Mouse (Mus musculus) CD4-positive, CD25-positive, alpha-beta regulatory T cell, adult 4 months (primary cell): Measurements from ENCODE around the gene Gm49358. TPM values are rescaled to one million over a fixed set of nuclear protein-coding genes. Genes with fewer than 3 reads are reported as not detected.

Experiments
- ATAC-seq: one replicate; pipeline ENCODE4 v1.8.0; 2017
- polyA plus RNA-seq, 2 experiments: library from polyadenylated mRNA; unstranded; fragments of 100-300 nt; shearing (Covaris generic); gene quantifications; one replicate each; pipeline ENCODE4 v1.2.1; 2017

Gene Gm49358
- polyA plus RNA-seq, 2 experiments from 2014 or later = not detected

- no peak for ATAC-seq
These were observed 50.7 kb downstream of the Gm49358 start for GRCm38 (mm10) chr10:86814292-86815131.

DNA sequence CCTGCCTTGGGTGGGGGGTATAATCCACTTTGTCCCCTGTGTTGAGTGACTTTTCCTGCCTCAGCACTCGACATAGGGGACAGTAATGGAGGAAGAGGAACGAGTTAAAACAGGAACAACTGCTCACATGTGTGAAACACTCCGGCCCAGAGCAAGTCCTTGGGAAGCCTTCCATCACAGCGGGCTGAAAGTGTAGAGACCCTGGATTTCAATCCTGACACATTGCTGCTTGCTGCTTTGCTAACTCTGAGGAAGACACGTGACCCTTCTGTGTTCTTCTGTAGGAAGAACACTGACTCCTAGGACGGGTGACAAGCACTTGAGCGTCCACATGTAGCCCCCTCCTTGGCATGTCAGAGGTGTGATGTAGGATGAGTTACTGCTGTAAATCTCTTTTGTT, 51.4 kb downstream of the Gm49358 start:
- no peak for ATAC-seq

DNA sequence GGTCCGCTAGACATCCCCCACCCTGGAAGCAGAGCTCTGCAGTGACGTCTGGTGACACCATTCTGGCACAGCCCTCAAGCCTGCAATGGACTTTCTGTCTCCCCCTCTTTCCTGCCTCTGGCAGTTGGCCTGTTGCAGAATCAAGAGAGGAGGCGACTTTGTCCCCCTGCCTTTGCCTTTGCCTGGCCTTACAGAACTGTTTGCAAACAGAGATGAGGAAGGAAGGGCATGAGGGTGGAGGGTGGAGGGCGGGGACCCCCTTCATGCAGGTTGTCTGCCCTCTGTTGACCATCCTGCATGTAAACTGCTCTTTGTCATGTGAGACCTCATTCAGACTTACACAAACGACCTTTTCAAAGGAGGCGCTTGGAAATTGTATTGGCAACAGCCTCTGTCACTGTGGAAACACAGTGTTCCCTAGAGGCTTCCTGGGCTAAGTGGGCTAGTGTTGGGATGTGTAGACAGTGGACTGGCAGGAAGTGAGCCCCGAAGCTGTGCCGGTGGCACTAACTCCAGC, 55.9 kb downstream of the Gm49358 start:
- no peak for ATAC-seq

- no peak for ATAC-seq
These were observed 57.2 kb downstream of the Gm49358 start for GRCm38 (mm10) chr10:86821014-86821413.

DNA sequence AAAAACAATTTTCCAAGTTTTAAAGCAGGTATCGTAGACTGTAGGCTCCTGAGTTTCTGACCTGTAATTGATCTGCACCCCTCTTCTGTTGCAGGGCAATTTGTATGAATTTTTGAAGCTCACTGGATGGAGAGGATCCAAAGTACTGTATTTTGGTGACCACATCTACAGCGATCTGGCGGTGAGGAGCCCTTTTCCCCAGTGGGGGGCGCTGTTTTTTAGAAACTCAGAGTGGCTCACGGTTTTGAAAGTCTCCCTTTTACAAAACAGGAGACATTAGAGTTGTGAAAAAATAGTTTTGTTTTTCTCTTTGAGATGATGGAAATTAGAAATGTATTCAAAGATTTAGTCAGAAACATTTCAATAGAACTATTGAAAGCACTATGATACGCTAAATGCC, 60.3 kb downstream of the Gm49358 start:
- ATAC-seq = no peak

DNA sequence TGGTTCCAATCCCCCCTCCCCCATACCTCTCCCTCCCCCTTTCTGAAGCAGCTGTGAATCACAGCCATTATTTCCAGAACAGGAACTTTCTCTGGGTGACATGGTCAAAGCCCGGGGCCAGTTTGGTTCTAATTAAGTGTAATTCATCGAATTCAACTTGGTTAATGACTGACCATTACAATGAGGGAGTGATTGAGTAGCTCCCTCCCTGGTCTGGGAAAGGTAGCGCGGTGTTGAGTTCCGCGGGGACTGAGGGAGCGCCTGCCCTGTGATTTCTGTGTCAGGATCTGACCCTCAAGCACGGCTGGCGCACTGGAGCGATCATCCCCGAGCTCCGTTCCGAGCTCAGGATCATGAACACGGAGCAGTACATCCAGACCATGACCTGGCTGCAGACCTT, 61.1 kb downstream of the Gm49358 start:
- no peak for ATAC-seq

- ATAC-seq = no peak
These were observed 62.2 kb downstream of the Gm49358 start for GRCm38 (mm10) chr10:86825871-86826522.

GRCm38 (mm10) chr10:86826929-86827328, 63.2 kb downstream of the Gm49358 start:
- ATAC-seq = no peak

GRCm38 (mm10) chr10:86828221-86829135, 64.7 kb downstream of the Gm49358 start:
- no peak for ATAC-seq

DNA sequence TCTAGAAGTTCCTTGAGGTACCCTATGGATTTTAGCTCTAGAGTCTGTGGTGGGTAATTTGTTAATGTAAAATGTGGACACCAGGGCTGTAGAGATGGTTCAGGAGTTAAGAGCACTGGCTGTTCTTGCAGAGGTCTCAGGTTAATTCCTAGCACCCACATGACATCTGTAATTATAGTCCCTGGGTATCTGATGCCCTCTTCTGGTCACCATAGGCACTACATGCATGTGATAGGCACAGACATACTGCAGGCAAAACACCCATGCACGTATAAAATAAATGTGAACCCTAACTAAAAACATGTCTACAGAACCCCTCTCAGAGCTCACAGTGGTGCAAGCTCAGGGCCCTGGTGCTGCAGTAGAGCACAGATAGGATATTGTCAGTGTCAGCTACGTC, 65.7 kb downstream of the Gm49358 start:
- ATAC-seq = no peak

GRCm38 (mm10) chr10:86836784-86837183, 73.0 kb downstream of the Gm49358 start:
- no peak for ATAC-seq

DNA sequence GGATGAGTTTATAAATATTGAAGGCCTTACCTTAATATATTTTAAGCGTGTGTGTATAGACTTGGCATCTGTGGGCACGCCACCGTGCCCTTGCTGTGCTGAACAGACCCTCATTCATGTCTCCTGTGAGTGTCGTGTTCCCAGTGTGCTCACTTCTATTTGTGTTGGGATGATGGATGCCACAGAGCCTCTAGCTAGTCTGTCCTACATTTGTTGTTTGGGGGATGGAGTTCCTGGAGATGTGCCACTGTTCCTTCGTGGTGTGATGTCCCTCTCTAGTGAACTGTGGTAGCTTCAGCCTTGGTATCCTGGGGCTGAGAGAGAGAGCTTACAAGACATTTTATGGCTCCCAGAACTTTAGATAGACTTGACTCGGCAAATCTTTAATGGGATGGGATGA, 75.1 kb downstream of the Gm49358 start:
- no peak for ATAC-seq

GRCm38 (mm10) chr10:86842659-86843058, 78.9 kb downstream of the Gm49358 start:
- ATAC-seq = no peak

DNA sequence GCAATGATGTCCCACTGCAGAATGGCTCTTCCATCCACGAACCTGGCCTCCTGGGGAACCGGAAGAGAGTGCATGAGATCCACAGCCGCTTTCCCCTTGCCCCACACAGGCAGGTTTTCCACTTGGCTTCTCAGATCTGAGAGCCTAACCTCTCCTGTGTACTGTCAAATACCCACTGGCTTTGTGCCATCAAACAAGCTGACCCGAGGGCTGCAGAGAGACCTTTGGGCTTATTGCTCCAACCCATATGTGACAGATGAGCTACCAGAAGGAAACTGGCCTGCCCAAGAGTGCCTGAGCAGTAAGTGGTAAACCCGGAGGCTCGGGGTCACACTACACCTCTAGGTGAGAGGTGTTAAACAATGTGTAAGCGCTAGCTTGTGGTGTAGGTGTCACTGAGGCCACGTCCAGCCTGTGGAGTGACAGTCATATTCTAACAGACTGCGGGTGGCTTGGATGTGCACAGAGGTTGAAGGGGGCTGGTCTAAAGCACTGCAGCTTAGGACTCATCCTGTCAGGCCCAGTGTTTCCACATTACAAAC, 83.2 kb downstream of the Gm49358 start:
- ATAC-seq = no peak

GRCm38 (mm10) chr10:86849087-86849486, 85.3 kb downstream of the Gm49358 start:
- no peak for ATAC-seq

- ATAC-seq = no peak
These were observed 85.7 kb downstream of the Gm49358 start for GRCm38 (mm10) chr10:86849508-86849907.

GRCm38 (mm10) chr10:86852160-86852559, 88.4 kb downstream of the Gm49358 start:
- no peak for ATAC-seq

GRCm38 (mm10) chr10:86853433-86853832, 89.7 kb downstream of the Gm49358 start:
- ATAC-seq = no peak

- ATAC-seq = no peak
These were observed 96.6 kb downstream of the Gm49358 start for GRCm38 (mm10) chr10:86860396-86860795.

- no peak for ATAC-seq
These were observed 98.7 kb downstream of the Gm49358 start for GRCm38 (mm10) chr10:86862496-86862895.

DNA sequence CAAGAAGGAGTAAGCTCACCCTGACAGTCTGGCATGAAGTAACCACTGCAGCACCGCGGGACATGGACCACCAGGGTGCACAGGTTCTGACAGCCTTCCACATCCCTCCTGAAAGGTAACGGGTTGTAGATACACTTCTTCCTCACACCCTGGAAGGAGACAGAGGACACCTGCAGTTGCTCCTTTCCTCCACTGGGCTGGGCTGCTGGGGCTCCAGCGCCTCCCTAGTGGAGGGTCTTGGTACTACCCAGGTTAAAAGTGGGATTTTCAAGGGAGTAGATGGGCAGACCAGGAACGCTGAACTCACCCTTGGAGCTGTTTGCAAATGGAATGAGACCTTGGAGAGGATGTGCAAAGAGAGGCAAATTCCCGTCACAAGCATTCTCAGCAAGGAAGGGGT, 99.7 kb downstream of the Gm49358 start:
- ATAC-seq = no peak

- ATAC-seq = no peak
These were observed 108.3 kb downstream of the Gm49358 start for GRCm38 (mm10) chr10:86872121-86872520.

- ATAC-seq = no peak
These were observed 108.8 kb downstream of the Gm49358 start for GRCm38 (mm10) chr10:86872591-86872990.
